In genomic region chr6:72653419-72653818, GRCm38 (mm10) we compare ENCODE assay signal across 9 mouse cellular contexts. TPM values are rescaled to one million over a fixed set of nuclear protein-coding genes. Genes with fewer than 3 reads are reported as not detected.
A peak's percentile ranks its signal among the peaks of the same experiment; 100 is the strongest.
DNase-seq lines count a peak whose midpoint lies in the region; ATAC-seq and TF ChIP-seq lines count a peak whose summit lies in the region.
"Had no signal": no experiment of that assay in that cellular context is flagged by ENCODE, and none has a peak within 500 bp of the region (broad histone marks: within the 10 kb centered on the region; RNA-seq: fewer than 3 reads in every experiment).

No protein-coding gene starts in this region.

- no peak overlapping the region for H3K4me2 ChIP-seq in forebrain, postnatal 0 days (ENCODE audit: low read depth)
- H3K4me2 ChIP-seq in limb, embryonic 15.5 days: no peak overlapping the region
- H3K4me2 ChIP-seq: hindbrain, embryonic 15.5 days had no signal

- H3K4me3 ChIP-seq in forebrain, postnatal 0 days (ENCODE audit: low read depth, low read length): no peak overlapping the region
- no peak overlapping the region for H3K4me3 ChIP-seq in limb, embryonic 15.5 days
- H3K4me3 ChIP-seq: hindbrain, embryonic 15.5 days had no signal

- no peaks in the 10 kb centered on the region for H3K36me3 ChIP-seq in forebrain, postnatal 0 days (ENCODE audit: insufficient read depth)
- 0 out of 2 replicates have a peak, but pooled peaks cover 4% of the 10 kb centered on the region for H3K36me3 ChIP-seq in limb, embryonic 15.5 days
- H3K36me3 ChIP-seq: hindbrain, embryonic 15.5 days had no signal

- DNase-seq in MN1 (ENCODE audit: low spot score) (peak; percentile 18), NIH3T3 (ENCODE audit: low read depth) (peak; percentile 90)
- peak; percentile 54 for DNase-seq in forebrain, postnatal 0 days
- no peak for DNase-seq in spleen, postnatal 10 days (ENCODE audit: low spot score in 2 of 2)
- no peak for DNase-seq in frontal cortex, postnatal 14 days (ENCODE audit: low spot score in 2 of 2)
- DNase-seq in left cerebral cortex, postnatal 36 days (ENCODE audit: low spot score in 2 of 2): no peak
- no peak for DNase-seq in urinary bladder, postnatal 4 days (ENCODE audit: low spot score in 2 of 2)

- H3K9me3 ChIP-seq in forebrain, postnatal 0 days (ENCODE audit: low read length): no peaks in the 10 kb centered on the region
- no peaks in the 10 kb centered on the region for H3K9me3 ChIP-seq in limb, embryonic 15.5 days
- H3K9me3 ChIP-seq: hindbrain, embryonic 15.5 days had no signal

- intact Hi-C loops in left cerebral cortex, postnatal 36 days (cut with DNase I): no loop called here

- no peaks in the 10 kb centered on the region for H3K27me3 ChIP-seq in forebrain, postnatal 0 days (ENCODE audit: insufficient read depth, low read length)
- no peaks in the 10 kb centered on the region for H3K27me3 ChIP-seq in limb, embryonic 15.5 days
- H3K27me3 ChIP-seq: hindbrain, embryonic 15.5 days had no signal

- no peaks in the 10 kb centered on the region for H3K4me1 ChIP-seq in forebrain, postnatal 0 days (ENCODE audit: insufficient read depth)
- peaks cover 68% of the 10 kb centered on the region for H3K4me1 ChIP-seq in limb, embryonic 15.5 days

- no peak overlapping the region for H3K9ac ChIP-seq in forebrain, postnatal 0 days
- no peak overlapping the region for H3K9ac ChIP-seq in limb, embryonic 15.5 days
- H3K9ac ChIP-seq: hindbrain, embryonic 15.5 days had no signal

- TF ChIP-seq CTCF in forebrain, postnatal 0 days (IDR thresholded peaks at IDR 0.05; ENCODE audit: low read depth): no peak

- ATAC-seq in forebrain, postnatal 0 days: peak; percentile 53; the same call in 1 of the 2 replicates
- ATAC-seq in limb, embryonic 15.5 days (ENCODE audit: insufficient number of reproducible peaks, low FRiP score, low TSS enrichment, low read depth): no peak

- WGBS in forebrain, postnatal 0 days: 18% methylated on average over 7 of the region's 7 CpGs
- 58% methylated on average over 7 of the region's 7 CpGs for WGBS in limb, embryonic 15.5 days

- no peak overlapping the region for H3K27ac ChIP-seq in forebrain, postnatal 0 days (ENCODE audit: low read depth, low read length)
- H3K27ac ChIP-seq in limb, embryonic 15.5 days: peak overlapping the region; percentile 19; the same call in 1 of the 2 replicates

RNA-seq across cellular contexts. Expression of gene Tgoln1, which starts 36.6 kb away (rescaled TPM):
- total RNA-seq in forebrain, postnatal 0 days (2014; rRNA removed): 24.3 and 30.9 TPM in 2 replicates
- polyA plus RNA-seq in forebrain, postnatal 0 days (2015; fragmentation: Nextera tagmentation; extraction: Ambion mirVana): 22.0 and 29.0 TPM in 2 replicates
- polyA plus RNA-seq in limb, embryonic 15.5 days (2015; fragmentation: Nextera tagmentation; extraction: Ambion mirVana): 25.6 and 25.8 TPM in 2 replicates
- total RNA-seq in left cerebral cortex, postnatal 36 days (2021): 10 to 100 TPM; 89.0 to 89.3 TPM

RNA-seq across cellular contexts. Expression of gene Retsat, which starts 55.1 kb away (rescaled TPM):
- 3.2 and 7.5 TPM in 2 replicates for total RNA-seq in forebrain, postnatal 0 days (2014; rRNA removed)
- polyA plus RNA-seq in forebrain, postnatal 0 days (2015; fragmentation: Nextera tagmentation; extraction: Ambion mirVana): 6.2 and 7.2 TPM in 2 replicates
- polyA plus RNA-seq in limb, embryonic 15.5 days (2015; fragmentation: Nextera tagmentation; extraction: Ambion mirVana): 16.3 and 17.3 TPM in 2 replicates
- 10 to 100 TPM; 52.2 to 53.9 TPM for total RNA-seq in left cerebral cortex, postnatal 36 days (2021)

RNA-seq across cellular contexts. Expression of gene Elmod3, which starts 55.2 kb away (rescaled TPM):
- total RNA-seq in forebrain, postnatal 0 days (2014; rRNA removed): 12.8 and 13.1 TPM in 2 replicates
- 16.5 and 18.3 TPM in 2 replicates for polyA plus RNA-seq in forebrain, postnatal 0 days (2015; fragmentation: Nextera tagmentation; extraction: Ambion mirVana)
- 18.2 and 18.8 TPM in 2 replicates for polyA plus RNA-seq in limb, embryonic 15.5 days (2015; fragmentation: Nextera tagmentation; extraction: Ambion mirVana)
- 10 to 100 TPM; 19.7 to 19.9 TPM for total RNA-seq in left cerebral cortex, postnatal 36 days (2021)

Comparison
In these comparisons a context has a peak if more than half of its experiments do, and no peak if none do; other contexts are left out.
1. DNase-seq: peak in MN1 (single experiment), NIH3T3 (single experiment) and forebrain, postnatal 0 days (single experiment); none in spleen, postnatal 10 days (0 of 2), frontal cortex, postnatal 14 days (0 of 2), left cerebral cortex, postnatal 36 days (0 of 2) and urinary bladder, postnatal 4 days (0 of 2).